Mouse (Mus musculus) embryonic facial prominence, embryonic 14.5 days (tissue): ENCODE results near the gene Lcat. TPM values are rescaled to one million over a fixed set of nuclear protein-coding genes. Genes with fewer than 3 reads are reported as not detected.

Experiments
- ATAC-seq: fragments of 200-750 bp; cut with Nextera tagmentation; 2 replicates; pipeline ENCODE4 v1.8.0; 2017; ENCODE audit warnings: low read depth, moderate number of reproducible peaks, moderate TSS enrichment
- DNase-seq: peaks from one replicate; pipeline ENCODE4 v3.0.0-alpha.2; 2015; ENCODE audit warnings: low spot score
- H3K27ac ChIP-seq: fragments of 300-500 bp; sonication (generic); replicated peaks from 2 replicates; pipeline ENCODE4 v1.5.1; 2014; ENCODE audit warnings: low read depth, mild to moderate bottlenecking, low read length, moderate library complexity
- H3K27me3 ChIP-seq: fragments of 300-500 bp; sonication (generic); replicated peaks from 2 replicates; pipeline ENCODE4 v1.6.1; 2014; ENCODE audit warnings: low read length; ENCODE audit not compliant: control insufficient read depth, insufficient read depth
- H3K36me3 ChIP-seq: fragments of 300-500 bp; sonication (generic); 2 replicates; pipeline ENCODE4 v1.6.1; 2014; ENCODE audit warnings: low read length, mixed read lengths; ENCODE audit not compliant: control insufficient read depth, insufficient read depth
- H3K4me1 ChIP-seq: fragments of 300-500 bp; sonication (generic); 2 replicates; pipeline ENCODE4 v1.6.1; 2014; ENCODE audit warnings: antibody characterized with exemption, low read length; ENCODE audit not compliant: control insufficient read depth, insufficient read depth
- H3K4me2 ChIP-seq: fragments of 300-500 bp; sonication (generic); 2 replicates; pipeline ENCODE4 v1.6.1; 2014; ENCODE audit warnings: low read depth, mild to moderate bottlenecking, low read length, moderate library complexity, mixed read lengths
- H3K4me3 ChIP-seq: fragments of 300-500 bp; sonication (generic); 2 replicates; pipeline ENCODE4 v1.5.1; 2014; ENCODE audit warnings: low read depth, mild to moderate bottlenecking, low read length
- H3K9ac ChIP-seq: fragments of 300-500 bp; sonication (generic); 2 replicates; pipeline ENCODE4 v1.6.1; 2014; ENCODE audit warnings: low read depth, mild to moderate bottlenecking, low read length, moderate library complexity, mixed read lengths
- H3K9me3 ChIP-seq: fragments of 300-500 bp; sonication (generic); 2 replicates; pipeline ENCODE4 v1.6.1; 2016; ENCODE audit warnings: low read length; ENCODE audit not compliant: control insufficient read depth
- WGBS: fragments of 180-500 bp; shearing (Covaris S2); extraction: QIAGEN DNeasy Blood & Tissue Kit; methylation state at CpG from one replicate; pipeline ENCODE4 v1.1.7; 2014; 5-methylcytosine and 5-hydroxymethylcytosine counted together
- polyA plus RNA-seq: library from polyadenylated mRNA; unstranded; fragments of >200 nt; fragmentation: Nextera tagmentation; extraction: Ambion mirVana; gene quantifications from 2 replicates; pipeline ENCODE4 v1.2.1, GENCODE M21; 2014

Gene Lcat
- polyA plus RNA-seq, 1 experiment from 2014 or later: 1.7 TPM

DNA sequence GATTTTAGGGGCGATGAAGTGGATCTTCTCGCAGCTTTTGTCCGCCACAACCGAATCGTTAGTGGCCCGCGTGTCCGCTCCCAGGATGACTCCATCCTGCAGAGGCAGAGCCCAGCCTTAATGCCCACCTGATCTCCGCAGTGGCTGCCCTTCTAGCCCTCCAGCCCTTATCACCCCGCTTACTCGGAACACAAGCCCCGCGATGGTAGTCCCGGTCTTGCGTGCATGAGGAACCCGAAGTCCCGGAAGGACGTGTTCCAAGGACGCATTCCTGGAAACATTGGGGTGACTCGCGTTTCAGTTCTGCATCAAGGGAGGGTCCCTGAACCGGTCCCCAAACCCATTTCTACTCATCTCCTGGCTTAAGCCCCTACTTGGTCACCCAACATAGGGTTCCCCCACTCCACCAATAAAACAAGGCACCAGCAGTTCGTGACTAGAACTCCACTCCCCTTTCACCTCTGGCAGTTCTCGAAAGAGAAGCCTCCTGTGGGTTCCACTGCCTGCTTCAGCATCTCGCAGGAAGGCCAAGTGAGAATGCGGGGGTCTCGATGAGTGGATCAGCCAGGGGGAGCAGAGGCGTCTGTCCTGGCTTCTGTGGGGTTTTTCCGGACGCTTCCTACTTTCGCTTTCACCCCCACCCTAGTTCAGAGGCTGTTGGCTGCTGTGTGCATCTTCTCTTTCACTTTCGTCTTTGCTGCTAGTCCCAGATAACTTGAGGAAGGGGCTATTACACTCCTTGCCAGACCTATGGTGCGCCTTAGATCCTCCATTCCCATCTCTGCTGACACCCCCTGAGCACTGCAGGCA, 5.5 kb downstream of the Lcat start:
- ATAC-seq: peak; percentile 27; the same call in 1 of the 2 replicates
- DNase-seq: peak; percentile 31
- H3K36me3 ChIP-seq: peaks cover 30% of the 10 kb centered on the region
- H3K4me1 ChIP-seq: peaks cover 15% of the 10 kb centered on the region
- no peaks in the 10 kb centered on the region for H3K27me3 ChIP-seq
- no peaks in the 10 kb centered on the region for H3K9me3 ChIP-seq
- peak overlapping the region; percentile 81 for H3K27ac ChIP-seq
- peak overlapping the region; percentile 94 for H3K4me2 ChIP-seq
- 2% methylated on average over 33 of the region's 33 CpGs for WGBS
- peak overlapping the region; percentile 76 for H3K4me3 ChIP-seq
- peak overlapping the region; percentile 76 for H3K9ac ChIP-seq

DNA sequence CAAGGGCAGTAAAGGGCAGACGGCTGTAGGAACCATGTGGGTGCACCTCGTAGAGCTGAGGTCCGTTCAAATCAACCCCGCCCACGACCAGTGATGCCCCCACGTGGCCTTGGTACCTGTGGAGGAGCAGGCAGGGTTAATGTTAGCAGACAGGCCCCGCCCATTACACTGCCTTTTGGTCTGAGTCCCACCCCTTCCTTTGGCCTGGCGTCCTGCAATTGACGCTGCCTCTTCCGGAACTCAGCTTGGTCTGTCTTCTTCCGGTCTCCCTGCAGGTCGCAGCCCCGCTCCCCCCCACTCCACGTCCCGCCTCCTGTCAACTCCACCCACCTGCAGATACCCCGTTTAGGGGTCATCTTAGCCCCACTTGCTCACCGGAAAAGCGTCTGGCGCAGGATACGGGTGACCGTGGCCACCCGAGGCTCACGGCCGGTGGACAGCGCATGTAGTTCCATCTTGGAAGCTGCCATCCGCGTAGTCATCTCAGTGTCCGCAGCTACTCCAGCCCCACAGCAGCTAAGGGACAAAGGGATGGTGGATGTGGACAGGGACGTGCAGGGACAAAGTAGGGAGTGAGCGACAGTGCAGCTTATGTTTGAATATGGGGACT, 6.2 kb downstream of the Lcat start:
- peak overlapping the region; percentile 76 for H3K9ac ChIP-seq
- H3K9me3 ChIP-seq: no peaks in the 10 kb centered on the region
- peak overlapping the region; percentile 94 for H3K4me2 ChIP-seq
- peaks cover 15% of the 10 kb centered on the region for H3K4me1 ChIP-seq
- peaks cover 24% of the 10 kb centered on the region; the same call in 1 of the 2 replicates for H3K36me3 ChIP-seq
- H3K27me3 ChIP-seq: no peaks in the 10 kb centered on the region
- peak; percentile 96 for DNase-seq
- under 1% methylated on average over 26 of the region's 30 CpGs for WGBS
- peak overlapping the region; percentile 76 for H3K4me3 ChIP-seq
- peak overlapping the region; percentile 81 for H3K27ac ChIP-seq
- ATAC-seq: peak; percentile 92

DNA sequence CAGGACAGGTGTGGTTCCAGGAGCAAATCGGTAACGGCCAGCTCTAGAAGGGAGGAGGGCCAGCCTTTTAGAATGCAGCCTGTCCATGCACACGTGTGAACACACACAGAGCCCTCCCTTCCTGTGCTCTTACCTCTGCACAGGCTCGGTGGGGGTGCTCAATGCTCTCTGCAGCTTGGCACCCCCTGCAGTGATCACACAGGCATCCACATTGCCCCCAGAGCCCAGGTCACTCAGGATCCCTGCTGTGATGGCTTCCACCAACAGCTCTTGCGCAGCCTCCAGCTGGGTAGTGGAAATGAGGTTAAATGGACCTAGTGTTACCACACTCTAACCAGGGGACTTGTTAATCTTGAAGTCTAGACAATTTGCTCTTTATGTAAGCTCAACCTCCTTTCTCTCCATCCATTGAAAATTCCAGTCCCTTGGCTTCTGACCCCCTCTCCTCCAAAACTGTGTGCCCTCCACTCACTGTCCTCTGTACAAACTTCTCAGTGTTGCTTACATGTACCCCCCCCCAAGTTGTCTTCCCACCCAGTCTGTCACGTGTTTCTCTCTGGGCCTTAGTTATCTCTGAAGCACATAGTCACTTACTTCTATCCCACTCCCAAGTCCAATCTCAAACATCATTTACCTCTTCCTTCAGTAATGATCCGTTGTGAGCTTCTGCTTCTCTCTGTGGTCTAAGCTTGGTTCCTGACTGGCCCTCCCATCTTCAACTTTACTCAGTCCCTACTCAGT, 7.1 kb downstream of the Lcat start:
- H3K36me3 ChIP-seq: peaks cover 18% of the 10 kb centered on the region; the same call in 1 of the 2 replicates
- 23% methylated on average over 7 of the region's 7 CpGs for WGBS
- no peaks in the 10 kb centered on the region for H3K9me3 ChIP-seq
- peaks cover 15% of the 10 kb centered on the region for H3K4me1 ChIP-seq
- ATAC-seq: no peak
- H3K4me3 ChIP-seq: peak overlapping the region; percentile 76
- H3K27ac ChIP-seq: no peak overlapping the region
- peak overlapping the region; percentile 94 for H3K4me2 ChIP-seq
- no peak for DNase-seq
- no peaks in the 10 kb centered on the region for H3K27me3 ChIP-seq
- H3K9ac ChIP-seq: peak overlapping the region; percentile 76

DNA sequence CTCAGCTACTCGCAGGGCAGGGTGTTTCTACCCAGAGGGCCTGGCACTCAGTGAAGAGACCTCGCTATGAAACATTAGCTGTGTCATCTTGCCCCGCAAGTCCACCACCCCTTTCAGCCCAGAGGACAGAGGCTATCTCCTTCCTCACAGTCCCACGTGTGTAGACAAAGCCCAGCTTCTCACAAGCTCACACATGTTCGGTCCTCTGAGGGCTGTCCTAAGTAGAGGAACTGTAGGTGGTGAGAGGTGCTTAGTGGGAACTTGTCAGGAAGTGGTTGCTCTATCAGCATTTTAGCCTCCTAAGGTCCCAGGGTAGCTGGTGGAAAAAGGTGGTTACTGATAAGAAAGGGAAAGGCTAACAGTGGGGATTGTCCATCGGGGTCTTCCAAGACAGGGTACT, 8.1 kb downstream of the Lcat start:
- ATAC-seq (no peak), DNase-seq (no peak)
- 72% methylated on average over 6 of the region's 6 CpGs for WGBS
- Histone ChIP-seq H3K36me3 (peaks cover 18% of the 10 kb centered on the region), H3K4me1 (peaks cover 15% of the 10 kb centered on the region), H3K4me3 (no peak overlapping the region), H3K27me3 (no peaks in the 10 kb centered on the region), H3K4me2 (no peak overlapping the region), H3K9ac (no peak overlapping the region), H3K27ac (no peak overlapping the region), H3K9me3 (no peaks in the 10 kb centered on the region)

DNA sequence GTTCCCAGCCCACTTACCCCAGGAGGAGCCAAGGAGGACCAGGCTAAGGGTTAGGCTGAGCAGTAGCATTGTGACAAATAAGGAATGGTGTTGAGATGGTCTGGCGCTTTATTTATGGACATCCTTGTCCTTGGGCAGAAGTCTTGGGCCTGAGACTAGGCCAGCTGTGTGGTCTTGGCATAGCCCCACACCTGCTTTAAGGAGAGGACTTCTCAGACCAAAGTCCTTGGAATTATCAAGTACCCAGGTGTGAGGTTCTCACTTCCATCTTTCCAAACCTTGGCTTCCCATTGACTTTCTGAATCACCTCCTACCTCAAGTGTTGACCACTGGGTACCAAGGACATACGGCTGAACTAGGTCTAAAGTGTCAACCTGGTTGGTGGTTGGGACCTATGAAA, 9.4 kb downstream of the Lcat start, which contains the start of gene Ctrl:
Gene Ctrl, minus strand, starts transcription at position 101 of the 400 bp plus-strand sequence.
- H3K9me3 ChIP-seq: no peaks in the 10 kb centered on the region
- 95% methylated on average over 2 of the region's 2 CpGs for WGBS
- peaks cover 22% of the 10 kb centered on the region for H3K36me3 ChIP-seq
- H3K4me3 ChIP-seq: no peak within 1 kb of the TSS
- H3K27me3 ChIP-seq: no peaks in the 10 kb centered on the region
- ATAC-seq (no peak), DNase-seq (no peak)
- no peak within 1 kb of the TSS for H3K9ac ChIP-seq
- no peak within 1 kb of the TSS for H3K27ac ChIP-seq
- H3K4me1 ChIP-seq: peaks cover 15% of the 10 kb centered on the region
- H3K4me2 ChIP-seq: no peak within 1 kb of the TSS

DNA sequence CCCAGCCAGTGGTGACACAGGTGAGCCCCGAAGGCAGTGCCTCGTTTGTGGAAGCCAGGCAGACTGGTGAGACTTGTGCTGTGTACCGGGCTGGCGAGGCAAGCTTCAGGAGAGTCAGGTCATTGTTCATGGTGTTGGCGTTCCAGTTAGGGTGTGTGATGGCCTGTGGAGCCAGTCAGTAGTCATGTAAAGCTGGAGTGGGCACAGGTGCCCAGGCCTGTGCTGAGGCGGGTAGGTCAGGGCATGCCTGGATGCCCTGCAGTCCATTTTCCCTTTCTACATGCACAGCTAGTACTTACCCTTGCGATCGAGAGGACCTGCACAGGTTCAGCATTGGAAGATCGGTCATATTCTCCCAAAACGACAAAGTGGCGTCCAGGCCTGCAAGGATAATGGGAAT, 10.7 kb downstream of the Lcat start:
- Histone ChIP-seq H3K4me1 (peaks cover 10% of the 10 kb centered on the region), H3K27me3 (no peaks in the 10 kb centered on the region), H3K36me3 (peaks cover 22% of the 10 kb centered on the region), H3K4me2 (no peak overlapping the region), H3K27ac (no peak overlapping the region), H3K4me3 (no peak overlapping the region), H3K9me3 (no peaks in the 10 kb centered on the region), H3K9ac (no peak overlapping the region)
- ATAC-seq (no peak), DNase-seq (no peak)
- 90% methylated on average over 11 of the region's 11 CpGs for WGBS

DNA sequence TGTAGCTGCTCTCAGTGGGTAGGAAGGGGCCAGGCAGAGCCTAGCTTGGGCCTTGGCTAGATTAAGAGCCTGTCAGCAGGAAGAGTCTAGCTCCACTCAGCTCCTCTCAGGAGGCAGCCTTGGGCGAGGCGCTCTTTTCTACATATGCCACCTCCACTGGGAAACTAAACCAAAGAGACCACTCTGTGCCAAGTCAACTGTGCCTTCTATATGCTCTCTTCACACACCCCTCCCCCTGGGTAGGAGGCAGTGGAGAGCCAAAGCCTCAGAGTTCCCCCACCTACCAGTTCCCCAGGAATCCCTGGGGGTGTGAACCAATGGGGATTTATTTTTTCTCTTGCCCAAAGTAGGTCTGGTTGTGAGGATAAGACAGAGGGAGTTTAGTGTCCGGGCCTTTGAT, 11.9 kb downstream of the Lcat start:
- 93% methylated on average over 3 of the region's 3 CpGs for WGBS
- no peak overlapping the region for H3K4me2 ChIP-seq
- no peak overlapping the region for H3K27ac ChIP-seq
- no peaks in the 10 kb centered on the region for H3K27me3 ChIP-seq
- no peaks in the 10 kb centered on the region for H3K9me3 ChIP-seq
- H3K4me3 ChIP-seq: no peak overlapping the region
- ATAC-seq: no peak
- DNase-seq: no peak
- peaks cover 6% of the 10 kb centered on the region for H3K4me1 ChIP-seq
- peaks cover 22% of the 10 kb centered on the region for H3K36me3 ChIP-seq
- no peak overlapping the region for H3K9ac ChIP-seq

DNA sequence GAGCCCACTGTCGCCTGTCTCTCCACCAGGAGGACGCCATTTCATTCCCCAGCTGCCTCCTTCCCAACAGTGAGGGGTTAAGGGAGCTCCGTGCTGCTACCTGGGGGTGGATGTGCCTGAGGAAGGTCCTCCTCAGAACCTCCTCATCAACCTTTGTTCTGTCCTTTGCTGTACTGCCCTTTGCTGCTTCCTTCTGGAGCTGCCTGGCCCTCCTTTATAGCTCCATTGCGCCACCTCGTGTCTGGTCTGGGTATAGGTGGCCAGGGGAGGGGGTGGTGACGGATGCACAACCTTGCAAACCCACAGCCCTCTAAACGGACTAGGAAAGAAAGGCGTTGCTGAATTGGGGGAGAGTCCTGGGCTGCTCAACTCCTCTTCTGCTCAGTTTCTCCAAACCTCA, 12.6 kb downstream of the Lcat start:
- Histone ChIP-seq H3K36me3 (peaks cover 22% of the 10 kb centered on the region), H3K9ac (0 out of 2 replicates have a peak overlapping the region, but pooled peaks have one; percentile 0), H3K4me2 (no peak overlapping the region), H3K4me3 (no peak overlapping the region), H3K27ac (no peak overlapping the region), H3K9me3 (no peaks in the 10 kb centered on the region), H3K4me1 (no peaks in the 10 kb centered on the region), H3K27me3 (no peaks in the 10 kb centered on the region)
- 13% methylated on average over 8 of the region's 8 CpGs for WGBS
- ATAC-seq: peak; percentile 68
- peak; percentile 53 for DNase-seq
